Mouse (Mus musculus) layer of hippocampus, adult 9-11 months (tissue): ENCODE data around the gene Nod1.

ENCODE experiments used
- DNase-seq: peaks from one replicate; pipeline ENCODE4 v3.0.0; 2022

The Nod1 gene

DNA sequence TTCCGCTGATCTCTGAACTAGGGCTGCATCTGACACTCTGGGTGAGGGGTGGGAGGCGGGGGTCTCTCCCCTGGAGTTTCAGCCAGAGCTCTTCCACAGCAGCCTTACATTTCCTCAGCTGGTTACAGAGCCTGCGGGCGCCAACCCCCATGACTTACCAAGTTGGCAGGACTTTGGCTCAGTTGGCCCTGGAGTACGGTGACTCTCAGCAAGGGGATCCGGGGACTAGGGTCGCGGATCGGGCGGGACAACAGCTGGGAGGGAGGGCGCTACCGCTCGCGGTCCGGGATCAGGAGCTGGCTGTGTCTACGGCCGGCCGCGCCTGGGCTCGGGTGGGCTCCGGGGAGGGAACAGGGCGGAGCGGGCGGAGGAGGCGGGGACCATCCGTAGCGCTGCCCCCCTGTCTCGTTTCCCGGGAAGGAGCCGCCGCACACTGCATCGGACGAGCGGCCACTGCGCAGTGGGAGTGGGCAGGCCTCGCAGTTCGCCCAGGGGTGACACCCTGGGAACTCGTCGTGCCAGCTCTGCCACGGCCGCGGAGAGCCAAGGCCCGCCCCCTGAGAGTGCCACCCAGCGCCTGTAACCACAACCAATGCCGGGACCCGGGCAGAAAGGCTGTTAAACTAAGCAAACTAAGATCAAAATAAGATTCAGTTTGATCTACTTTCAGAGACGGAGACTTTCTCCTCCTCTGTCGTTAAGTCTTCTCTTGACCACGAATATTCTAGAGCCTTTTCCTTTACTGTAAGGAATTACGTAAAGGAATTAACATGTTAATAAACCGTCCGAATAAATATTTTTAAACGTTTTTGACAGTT lies at the start of gene Nod1:
Gene Nod1 (minus strand): TSS at position 502 of the 818 bp plus-strand sequence.
- peak; percentile 86 for DNase-seq

GRCm38 (mm10) chr6:55021806-55022205 lies 49.4 kb upstream of the Nod1 start:
- DNase-seq = no peak

- DNase-seq = no peak
Observed at GRCm38 (mm10) chr6:55018417-55018816, 46.0 kb upstream of the Nod1 start.

GRCm38 (mm10) chr6:55016710-55017583 lies 44.5 kb upstream of the Nod1 start:
- DNase-seq = peak; percentile 58

- DNase-seq = peak; percentile 58
Observed at GRCm38 (mm10) chr6:55016236-55016635, 43.8 kb upstream of the Nod1 start.

DNA sequence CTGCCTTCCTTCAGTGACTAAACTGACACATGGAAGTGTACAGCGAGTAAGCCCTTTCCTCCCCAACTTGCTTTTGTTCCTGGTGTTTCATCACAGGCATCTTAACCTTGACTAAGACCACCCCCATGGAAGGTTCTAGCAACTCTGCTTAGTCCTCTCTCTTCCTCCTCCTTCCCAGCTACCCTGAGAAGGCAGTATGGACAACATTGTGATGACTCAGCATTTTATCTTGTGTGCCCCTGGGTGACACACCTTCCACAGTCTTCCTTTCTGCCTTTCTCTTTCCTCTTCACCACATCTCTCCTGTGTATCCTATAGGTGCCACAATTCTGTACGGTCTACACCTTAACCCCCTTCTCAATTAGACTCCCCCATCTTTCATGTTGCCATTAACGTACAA lies 41.8 kb upstream of the Nod1 start:
- DNase-seq = no peak

DNA sequence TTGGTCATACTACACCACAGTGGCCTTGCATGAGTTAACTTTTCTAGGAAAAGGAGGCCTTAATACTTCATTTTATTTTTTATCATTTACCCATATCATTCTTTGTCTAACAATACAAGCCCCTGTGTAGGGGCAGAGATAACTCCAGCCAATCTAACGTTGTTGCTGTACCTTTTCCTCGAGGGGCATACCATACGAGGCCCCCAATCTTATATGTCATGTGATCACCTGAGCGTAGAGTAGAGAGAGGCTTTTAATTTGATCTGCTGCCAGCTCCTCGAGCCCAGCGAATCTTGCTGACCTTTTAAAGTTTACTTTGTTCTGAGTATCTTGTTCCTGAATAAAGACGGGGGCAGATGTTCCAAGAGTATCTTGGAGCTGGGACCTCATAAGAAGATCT lies 40.1 kb upstream of the Nod1 start:
- DNase-seq = no peak

- no peak for DNase-seq
Observed at GRCm38 (mm10) chr6:55010330-55011091, 38.1 kb upstream of the Nod1 start.

GRCm38 (mm10) chr6:55009391-55010230 lies 37.2 kb upstream of the Nod1 start:
- DNase-seq = peak; percentile 59

DNA sequence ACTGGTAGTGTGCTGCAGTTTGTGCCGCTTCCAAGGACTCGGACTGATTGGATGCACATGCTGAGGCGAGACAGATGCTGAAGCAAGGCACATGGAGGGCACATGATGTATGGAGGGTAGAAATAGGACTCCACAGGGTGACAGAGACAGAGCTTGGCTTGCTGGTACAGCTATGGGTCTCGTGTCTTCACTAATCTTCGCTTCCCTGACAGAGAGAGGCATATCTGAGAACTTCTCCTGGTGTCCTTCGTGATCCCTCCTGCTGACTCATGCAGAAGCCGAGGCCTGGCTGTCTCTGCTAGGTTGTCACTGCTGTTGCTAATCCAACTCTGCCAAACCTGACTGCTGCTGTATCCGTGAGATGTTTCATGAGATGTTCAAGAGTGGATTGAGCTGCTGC lies 36.0 kb upstream of the Nod1 start:
- DNase-seq = no peak

DNA sequence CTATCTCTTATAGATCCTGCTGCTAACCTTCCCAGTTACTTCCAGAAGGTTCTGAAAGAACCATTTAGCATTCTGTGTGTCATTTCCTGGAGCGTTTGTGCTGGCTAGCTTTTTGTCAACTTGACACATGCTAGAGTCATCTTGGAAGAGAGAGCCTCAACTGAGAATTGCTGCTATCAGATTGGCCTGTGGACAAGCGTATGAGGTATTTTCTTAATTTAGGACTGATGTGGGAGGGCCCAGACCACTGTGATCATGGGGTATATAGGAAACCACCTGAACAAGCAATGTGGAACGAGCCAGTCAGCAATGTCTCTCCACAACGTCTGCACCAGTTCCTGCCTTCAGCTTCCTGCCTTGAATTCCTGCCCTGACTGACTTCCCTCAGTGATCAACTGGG lies 31.1 kb upstream of the Nod1 start:
- DNase-seq = no peak

GRCm38 (mm10) chr6:55002438-55002837 lies 30.0 kb upstream of the Nod1 start:
- no peak for DNase-seq

GRCm38 (mm10) chr6:55001320-55001719 lies 28.9 kb upstream of the Nod1 start:
- DNase-seq = no peak

GRCm38 (mm10) chr6:54997726-54998125 lies 25.3 kb upstream of the Nod1 start:
- DNase-seq = no peak

DNA sequence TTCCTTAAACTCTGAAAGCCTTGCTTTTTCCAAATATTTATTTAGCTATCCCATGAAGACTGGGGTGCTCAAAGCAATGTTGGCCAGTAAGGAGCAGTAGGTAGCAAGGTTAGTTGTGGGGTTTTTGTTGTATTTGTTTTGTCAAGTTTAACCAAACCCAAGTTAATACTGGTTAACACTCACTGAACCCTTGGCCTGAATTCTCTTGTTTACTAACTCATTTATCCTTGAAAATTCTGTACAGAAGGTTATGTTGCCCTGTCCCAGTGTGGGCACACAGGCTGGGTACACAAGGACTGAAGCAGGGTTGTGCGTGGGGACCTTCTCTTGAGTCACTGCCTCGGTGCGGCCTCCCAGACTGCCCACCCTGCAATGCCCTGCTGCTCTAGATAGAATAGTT lies 23.9 kb upstream of the Nod1 start:
- no peak for DNase-seq

DNA sequence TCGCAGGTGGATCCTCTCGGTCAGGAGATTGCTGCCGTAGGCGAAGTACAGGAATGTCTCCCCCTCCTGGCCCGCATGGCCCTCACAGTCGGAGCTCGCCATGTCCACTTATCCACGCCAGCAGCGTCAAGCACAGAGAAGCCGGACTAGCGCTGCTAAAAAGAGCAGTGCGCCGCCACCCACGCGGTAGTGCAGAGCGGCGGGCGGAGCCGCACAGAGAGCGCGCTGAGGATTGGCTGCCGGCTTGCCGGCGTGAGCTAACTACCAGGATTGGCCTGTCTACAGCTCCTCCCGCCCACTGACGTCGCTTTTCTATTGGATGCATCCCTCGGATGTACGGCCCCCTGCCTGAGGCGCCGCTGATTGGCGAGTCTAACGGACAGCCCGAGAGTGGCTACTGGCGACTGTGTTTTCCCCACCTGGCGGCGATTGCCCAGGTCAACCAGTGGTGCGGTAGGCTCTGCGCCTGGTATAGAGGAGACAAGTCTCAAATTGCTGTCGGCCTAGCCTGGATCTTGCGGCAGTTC lies 20.4 kb upstream of the Nod1 start, which contains the start of gene Ggct:
Gene Ggct (minus strand): TSS at position 217 of the 527 bp plus-strand sequence.
- DNase-seq = peak; percentile 98

DNA sequence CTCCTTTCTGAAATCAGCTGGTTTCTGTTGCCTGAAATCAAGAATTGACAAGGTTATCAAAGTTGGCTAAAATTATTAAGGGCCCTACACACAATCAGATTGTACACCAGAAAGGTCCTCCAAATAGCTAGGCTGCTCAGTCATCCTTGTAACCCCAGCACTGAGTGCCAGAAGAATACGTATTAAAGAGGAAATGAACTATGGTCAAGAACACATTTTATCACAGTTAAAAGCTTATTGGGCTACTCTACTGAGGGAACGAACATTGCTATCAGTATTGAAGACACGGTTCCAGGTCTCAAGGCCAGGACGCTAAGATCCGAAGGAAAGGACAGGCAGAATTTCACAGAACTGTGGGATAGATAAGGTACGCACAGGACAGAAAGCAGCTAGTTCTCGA lies 19.7 kb upstream of the Nod1 start:
- DNase-seq = no peak

GRCm38 (mm10) chr6:54991189-54991588 lies 18.8 kb upstream of the Nod1 start:
- DNase-seq = no peak

DNA sequence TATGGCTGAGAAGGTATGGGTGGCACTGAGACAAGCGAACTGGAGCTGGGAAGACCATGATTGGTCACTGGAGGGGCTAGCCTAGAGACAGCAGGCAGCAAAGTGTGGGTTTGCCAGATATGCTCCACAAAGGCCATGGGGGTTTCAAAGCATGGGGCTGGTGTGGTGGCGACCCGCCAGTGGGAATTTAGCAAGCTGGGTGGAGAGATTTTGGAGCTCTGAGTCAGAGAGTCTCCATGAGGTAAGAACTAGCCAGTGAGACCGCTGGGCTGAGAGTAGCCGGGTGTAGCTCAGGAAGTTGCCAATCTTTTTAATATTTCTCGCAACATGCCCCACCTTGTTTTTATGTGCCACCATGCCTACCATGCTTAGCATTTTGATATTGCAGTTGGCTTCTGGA lies 15.7 kb upstream of the Nod1 start:
- no peak for DNase-seq

DNA sequence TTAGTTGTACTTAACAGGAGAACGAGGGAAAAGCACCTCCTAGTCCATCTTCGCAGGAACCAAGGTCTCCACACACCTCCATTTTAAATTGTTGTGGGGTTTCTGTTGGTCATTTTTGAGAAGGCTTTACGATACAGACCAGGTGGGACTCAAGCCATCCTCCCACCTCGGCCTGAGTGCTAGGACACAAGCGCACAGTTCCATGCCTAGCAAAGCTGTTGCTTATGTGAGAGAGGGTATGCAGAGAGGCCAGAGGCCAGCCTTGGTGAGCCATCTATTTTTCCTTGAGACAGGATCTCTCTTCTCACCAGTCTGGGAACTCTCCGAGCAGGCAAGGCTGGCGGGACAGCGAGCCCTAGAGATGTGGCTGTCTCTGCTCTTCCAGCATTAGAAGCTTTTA lies 11.7 kb upstream of the Nod1 start:
- no peak for DNase-seq

GRCm38 (mm10) chr6:54983526-54984050 lies 11.2 kb upstream of the Nod1 start:
- no peak for DNase-seq

GRCm38 (mm10) chr6:54979426-54979825 lies 7.0 kb upstream of the Nod1 start:
- no peak for DNase-seq
